Mouse (Mus musculus): Measurements from ENCODE around the gene Ttll3. TPM values are rescaled to one million over a fixed set of nuclear protein-coding genes. Genes with fewer than 3 reads are reported as not detected.

The Ttll3 gene
- polyA plus RNA-seq, 1 experiment from 2014 or later, result 4.6 TPM

DNA sequence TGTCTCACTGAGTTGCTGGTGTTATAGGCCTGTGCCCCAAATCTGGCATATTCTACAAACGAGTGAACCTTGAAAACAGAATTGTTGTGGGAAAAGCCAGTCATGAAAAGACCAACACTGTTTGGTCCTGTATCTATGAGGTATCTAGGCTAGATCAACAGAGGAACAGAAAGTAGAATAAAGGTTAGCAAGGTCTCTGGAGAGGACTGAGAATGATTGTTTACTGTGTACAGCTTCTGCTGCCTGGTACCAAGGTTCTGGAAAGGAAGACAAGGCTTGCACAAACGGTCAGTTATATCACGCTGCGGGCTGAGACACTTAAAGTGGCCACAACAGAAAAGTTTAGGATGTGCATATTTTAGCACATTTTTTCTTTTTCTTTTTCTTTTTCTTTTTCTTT, 37.6 kb downstream of the Ttll3 start:
- ATAC-seq (ENCODE audit: insufficient read depth, low FRiP score), result no peak
- Histone ChIP-seq H3K4me2 (ENCODE audit: low read depth, low read length) (no peak overlapping the region), H3K36me3 (ENCODE audit: control insufficient read depth, insufficient read depth, low read length) (no peaks in the 10 kb centered on the region), H3K9me3 (replicated peaks; ENCODE audit: control insufficient read depth, low read length) (0 out of 2 replicates have a peak, but pooled peaks cover 3% of the 10 kb centered on the region), H3K27ac (ENCODE audit: low read length) (no peak overlapping the region), H3K4me1 (ENCODE audit: control insufficient read depth, insufficient read depth, low read length) (no peaks in the 10 kb centered on the region), H3K27me3 (ENCODE audit: control insufficient read depth, insufficient read depth, low read length) (no peaks in the 10 kb centered on the region), H3K4me3 (replicated peaks; ENCODE audit: low read length) (no peak overlapping the region), H3K9ac (ENCODE audit: low read length) (no peak overlapping the region)
- 89% methylated on average over 4 of the region's 4 CpGs for WGBS

DNA sequence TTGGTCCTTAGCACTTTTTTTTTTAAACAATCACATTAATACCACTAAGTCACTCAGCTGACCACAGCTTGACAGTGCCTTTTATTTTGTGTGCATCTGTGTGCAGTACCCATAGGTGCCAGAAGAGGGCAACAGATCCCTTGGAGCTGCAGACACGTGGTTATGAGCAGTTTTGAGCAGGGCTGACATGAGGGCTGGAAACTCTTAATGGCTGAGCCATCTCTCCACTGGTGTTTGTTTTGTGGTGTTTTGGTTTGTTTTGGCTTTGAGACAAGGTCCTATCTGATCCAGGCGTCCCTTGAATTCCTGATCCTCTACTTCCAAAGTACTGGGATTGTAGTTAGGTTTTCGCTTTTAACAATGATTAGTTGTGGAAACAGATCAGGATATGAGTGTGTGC, 38.3 kb downstream of the Ttll3 start:
- Histone ChIP-seq H3K27me3 (ENCODE audit: control insufficient read depth, insufficient read depth, low read length) (no peaks in the 10 kb centered on the region), H3K9ac (ENCODE audit: low read length) (no peak overlapping the region), H3K4me1 (ENCODE audit: control insufficient read depth, insufficient read depth, low read length) (no peaks in the 10 kb centered on the region), H3K9me3 (replicated peaks; ENCODE audit: control insufficient read depth, low read length) (0 out of 2 replicates have a peak, but pooled peaks cover 3% of the 10 kb centered on the region), H3K27ac (ENCODE audit: low read length) (no peak overlapping the region), H3K4me2 (ENCODE audit: low read depth, low read length) (no peak overlapping the region), H3K36me3 (ENCODE audit: control insufficient read depth, insufficient read depth, low read length) (no peaks in the 10 kb centered on the region), H3K4me3 (replicated peaks; ENCODE audit: low read length) (no peak overlapping the region)
- 61% methylated on average over 3 of the region's 3 CpGs for WGBS
- no peak for ATAC-seq (ENCODE audit: insufficient read depth, low FRiP score)

DNA sequence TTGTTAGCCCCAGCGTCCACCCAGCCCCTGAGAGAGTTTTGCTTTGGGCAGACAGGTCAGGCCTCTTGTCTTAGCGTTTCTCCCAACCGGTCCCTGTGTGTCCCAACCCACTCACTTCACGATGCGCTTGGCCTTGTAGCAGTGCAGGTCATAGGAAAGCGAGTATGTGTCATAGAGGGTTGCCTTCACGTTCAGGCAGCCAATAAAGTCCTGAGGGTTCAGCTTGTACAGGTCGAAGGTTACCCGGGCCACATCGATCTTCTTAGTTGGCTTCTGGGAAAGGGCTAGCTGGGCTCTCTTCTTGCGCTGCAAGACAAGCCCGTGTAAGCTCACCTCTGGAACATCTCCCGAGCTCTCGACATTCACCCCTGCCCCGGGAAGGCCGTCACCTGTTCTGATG, 38.9 kb downstream of the Ttll3 start:
- H3K36me3 ChIP-seq (ENCODE audit: control insufficient read depth, insufficient read depth, low read length), result no peaks in the 10 kb centered on the region
- no peak overlapping the region for H3K27ac ChIP-seq (ENCODE audit: low read length)
- H3K9me3 ChIP-seq (replicated peaks; ENCODE audit: control insufficient read depth, low read length), result 0 out of 2 replicates have a peak, but pooled peaks cover 3% of the 10 kb centered on the region
- no peak overlapping the region for H3K4me2 ChIP-seq (ENCODE audit: low read depth, low read length)
- no peaks in the 10 kb centered on the region for H3K27me3 ChIP-seq (ENCODE audit: control insufficient read depth, insufficient read depth, low read length)
- no peak for ATAC-seq (ENCODE audit: insufficient read depth, low FRiP score)
- H3K9ac ChIP-seq (ENCODE audit: low read length), result no peak overlapping the region
- no peak overlapping the region for H3K4me3 ChIP-seq (replicated peaks; ENCODE audit: low read length)
- 84% methylated on average over 16 of the region's 16 CpGs for WGBS
- H3K4me1 ChIP-seq (ENCODE audit: control insufficient read depth, insufficient read depth, low read length), result no peaks in the 10 kb centered on the region

DNA sequence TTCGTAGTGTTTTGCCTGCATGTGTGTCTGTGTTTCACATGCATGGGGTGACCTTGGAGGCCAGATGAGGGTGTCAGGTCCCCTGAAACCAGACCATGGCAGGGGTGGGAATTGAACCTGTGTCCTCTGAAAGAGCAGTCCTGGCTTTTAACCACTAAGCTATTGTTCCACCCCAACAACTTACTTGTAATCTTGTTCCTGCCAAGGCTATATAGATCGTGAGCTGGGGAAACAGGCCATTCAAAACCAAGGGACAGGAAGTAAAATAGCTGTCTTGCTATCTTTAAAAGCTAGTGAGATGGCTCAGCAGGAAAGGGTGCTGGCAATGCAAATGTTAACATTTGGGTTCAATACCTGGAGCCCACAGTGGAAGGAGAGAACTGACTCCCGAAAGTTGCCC, 40.9 kb downstream of the Ttll3 start:
- Histone ChIP-seq H3K4me3 (replicated peaks; ENCODE audit: low read length) (no peak overlapping the region), H3K4me2 (ENCODE audit: low read depth, low read length) (no peak overlapping the region), H3K4me1 (ENCODE audit: control insufficient read depth, insufficient read depth, low read length) (no peaks in the 10 kb centered on the region), H3K9me3 (replicated peaks; ENCODE audit: control insufficient read depth, low read length) (0 out of 2 replicates have a peak, but pooled peaks cover 3% of the 10 kb centered on the region), H3K27ac (ENCODE audit: low read length) (no peak overlapping the region), H3K36me3 (ENCODE audit: control insufficient read depth, insufficient read depth, low read length) (no peaks in the 10 kb centered on the region), H3K27me3 (ENCODE audit: control insufficient read depth, insufficient read depth, low read length) (no peaks in the 10 kb centered on the region), H3K9ac (ENCODE audit: low read length) (no peak overlapping the region)
- no peak for ATAC-seq (ENCODE audit: insufficient read depth, low FRiP score)
- WGBS, result 75% methylated on average over 3 of the region's 3 CpGs

DNA sequence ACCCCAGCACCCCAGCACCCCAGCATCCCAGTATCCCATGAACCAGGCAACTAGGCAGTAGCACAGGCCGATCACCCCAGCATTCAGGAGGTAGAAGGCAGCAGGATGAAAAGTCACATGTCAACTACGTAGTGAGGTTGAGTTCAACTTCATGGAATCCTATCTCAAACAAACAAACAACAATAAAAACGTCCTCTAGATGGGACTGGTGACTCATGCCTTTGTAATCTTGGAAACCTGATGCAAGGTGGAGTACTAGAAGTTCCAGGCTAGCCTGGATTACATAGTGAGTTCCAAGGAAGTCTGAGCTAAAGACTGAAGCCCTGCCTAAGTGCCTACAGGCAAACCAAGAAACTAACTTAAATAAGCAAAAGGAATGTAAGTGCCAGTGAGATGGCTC, 41.8 kb downstream of the Ttll3 start:
- H3K4me2 ChIP-seq (ENCODE audit: low read depth, low read length), result no peak overlapping the region

DNA sequence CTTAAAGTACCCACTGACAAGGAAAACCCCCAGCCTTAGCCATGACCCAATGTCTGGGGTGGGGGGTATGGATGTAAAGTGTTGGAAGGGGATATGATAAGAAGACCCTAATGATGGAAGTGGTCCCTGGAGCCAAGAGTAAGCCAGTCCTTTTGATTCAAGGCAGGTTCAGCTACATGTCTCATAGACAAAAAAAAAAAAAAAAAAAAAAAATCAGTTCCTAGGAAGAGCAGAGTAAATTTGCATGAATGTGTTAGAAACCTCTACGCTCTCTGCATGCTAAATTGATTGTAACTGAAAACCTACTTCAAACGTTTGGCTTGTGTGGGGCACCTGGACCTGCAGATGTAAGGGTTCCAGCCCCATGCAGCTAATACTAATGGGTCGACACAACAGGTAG, 42.7 kb downstream of the Ttll3 start:
- H3K9ac ChIP-seq (ENCODE audit: low read length), result no peak overlapping the region
- ATAC-seq (ENCODE audit: insufficient read depth, low FRiP score), result no peak
- 53% methylated on average over 3 of the region's 3 CpGs for WGBS
- 0 out of 2 replicates have a peak, but pooled peaks cover 3% of the 10 kb centered on the region for H3K9me3 ChIP-seq (replicated peaks; ENCODE audit: control insufficient read depth, low read length)
- no peaks in the 10 kb centered on the region for H3K4me1 ChIP-seq (ENCODE audit: control insufficient read depth, insufficient read depth, low read length)
- no peak overlapping the region for H3K4me2 ChIP-seq (ENCODE audit: low read depth, low read length)
- H3K27ac ChIP-seq (ENCODE audit: low read length), result no peak overlapping the region
- H3K27me3 ChIP-seq (ENCODE audit: control insufficient read depth, insufficient read depth, low read length), result no peaks in the 10 kb centered on the region
- H3K4me3 ChIP-seq (replicated peaks; ENCODE audit: low read length), result no peak overlapping the region
- H3K36me3 ChIP-seq (ENCODE audit: control insufficient read depth, insufficient read depth, low read length), result no peaks in the 10 kb centered on the region

More for the DNA sequence above, 41.8 kb downstream of the Ttll3 start:
- no peak overlapping the region for H3K4me3 ChIP-seq (replicated peaks; ENCODE audit: low read length)
- no peak overlapping the region for H3K27ac ChIP-seq (ENCODE audit: low read length)
- no peaks in the 10 kb centered on the region for H3K36me3 ChIP-seq (ENCODE audit: control insufficient read depth, insufficient read depth, low read length)
- H3K9ac ChIP-seq (ENCODE audit: low read length), result no peak overlapping the region
- H3K4me1 ChIP-seq (ENCODE audit: control insufficient read depth, insufficient read depth, low read length), result no peaks in the 10 kb centered on the region
- 55% methylated on average over 3 of the region's 3 CpGs for WGBS
- ATAC-seq (ENCODE audit: insufficient read depth, low FRiP score), result no peak
- H3K27me3 ChIP-seq (ENCODE audit: control insufficient read depth, insufficient read depth, low read length), result no peaks in the 10 kb centered on the region
- 0 out of 2 replicates have a peak, but pooled peaks cover 3% of the 10 kb centered on the region for H3K9me3 ChIP-seq (replicated peaks; ENCODE audit: control insufficient read depth, low read length)

DNA sequence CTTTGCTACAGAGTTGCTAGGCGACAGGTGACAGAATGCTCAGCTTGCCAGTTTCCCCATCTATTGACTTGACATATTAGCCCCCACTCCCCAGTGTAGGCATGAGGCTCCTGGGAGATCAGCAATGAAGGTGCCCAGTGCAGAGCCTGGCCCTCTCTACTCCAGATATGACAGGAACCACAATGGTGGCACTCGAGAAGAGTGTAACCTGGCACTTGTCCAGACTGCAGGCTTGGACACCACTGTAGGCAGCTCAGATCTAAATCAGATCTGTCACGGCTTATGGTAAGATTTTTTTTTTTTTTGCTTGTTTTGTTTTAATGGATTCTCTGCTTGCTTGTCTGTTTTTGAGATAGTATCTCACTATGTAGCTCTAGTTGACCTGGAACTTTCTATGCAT, 44.6 kb downstream of the Ttll3 start:
- Histone ChIP-seq H3K9me3 (replicated peaks; ENCODE audit: control insufficient read depth, low read length) (no peaks in the 10 kb centered on the region), H3K4me2 (ENCODE audit: low read depth, low read length) (no peak overlapping the region), H3K4me3 (replicated peaks; ENCODE audit: low read length) (no peak overlapping the region), H3K27me3 (ENCODE audit: control insufficient read depth, insufficient read depth, low read length) (no peaks in the 10 kb centered on the region), H3K4me1 (ENCODE audit: control insufficient read depth, insufficient read depth, low read length) (no peaks in the 10 kb centered on the region; the same call in 1 of the 2 replicates), H3K27ac (ENCODE audit: low read length) (no peak overlapping the region), H3K9ac (ENCODE audit: low read length) (no peak overlapping the region), H3K36me3 (ENCODE audit: control insufficient read depth, insufficient read depth, low read length) (no peaks in the 10 kb centered on the region)
- 68% methylated on average over 3 of the region's 3 CpGs for WGBS
- no peak for ATAC-seq (ENCODE audit: insufficient read depth, low FRiP score)

DNA sequence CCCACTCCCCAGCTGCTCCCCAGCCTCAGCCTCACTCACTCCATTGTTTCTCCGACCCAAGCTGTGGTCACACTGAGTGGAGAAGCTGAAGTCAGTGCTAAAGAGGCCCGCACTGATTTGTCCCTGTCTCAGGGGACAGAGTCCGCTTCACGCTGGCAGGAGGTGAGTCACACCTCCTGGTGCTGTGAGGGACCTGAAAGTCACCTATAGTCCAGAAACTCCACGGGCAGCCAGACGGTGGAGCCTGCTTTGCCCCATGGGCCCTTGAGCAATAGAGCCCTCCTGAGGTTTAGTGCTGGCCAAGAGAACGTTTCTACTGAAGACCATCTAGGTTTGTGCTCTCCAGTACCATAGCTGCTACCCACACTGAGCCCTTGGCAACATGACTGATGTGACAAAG, 45.6 kb downstream of the Ttll3 start:
- H3K4me2 ChIP-seq (ENCODE audit: low read depth, low read length), result no peak overlapping the region
- no peaks in the 10 kb centered on the region for H3K27me3 ChIP-seq (ENCODE audit: control insufficient read depth, insufficient read depth, low read length)
- H3K4me3 ChIP-seq (replicated peaks; ENCODE audit: low read length), result no peak overlapping the region
- H3K36me3 ChIP-seq (ENCODE audit: control insufficient read depth, insufficient read depth, low read length), result no peaks in the 10 kb centered on the region
- H3K27ac ChIP-seq (ENCODE audit: low read length), result no peak overlapping the region
- ATAC-seq (ENCODE audit: insufficient read depth, low FRiP score), result peak; percentile 83
- 51% methylated on average over 7 of the region's 7 CpGs for WGBS
- H3K9me3 ChIP-seq (replicated peaks; ENCODE audit: control insufficient read depth, low read length), result no peaks in the 10 kb centered on the region
- no peaks in the 10 kb centered on the region; the same call in 1 of the 2 replicates for H3K4me1 ChIP-seq (ENCODE audit: control insufficient read depth, insufficient read depth, low read length)
- H3K9ac ChIP-seq (ENCODE audit: low read length), result no peak overlapping the region

DNA sequence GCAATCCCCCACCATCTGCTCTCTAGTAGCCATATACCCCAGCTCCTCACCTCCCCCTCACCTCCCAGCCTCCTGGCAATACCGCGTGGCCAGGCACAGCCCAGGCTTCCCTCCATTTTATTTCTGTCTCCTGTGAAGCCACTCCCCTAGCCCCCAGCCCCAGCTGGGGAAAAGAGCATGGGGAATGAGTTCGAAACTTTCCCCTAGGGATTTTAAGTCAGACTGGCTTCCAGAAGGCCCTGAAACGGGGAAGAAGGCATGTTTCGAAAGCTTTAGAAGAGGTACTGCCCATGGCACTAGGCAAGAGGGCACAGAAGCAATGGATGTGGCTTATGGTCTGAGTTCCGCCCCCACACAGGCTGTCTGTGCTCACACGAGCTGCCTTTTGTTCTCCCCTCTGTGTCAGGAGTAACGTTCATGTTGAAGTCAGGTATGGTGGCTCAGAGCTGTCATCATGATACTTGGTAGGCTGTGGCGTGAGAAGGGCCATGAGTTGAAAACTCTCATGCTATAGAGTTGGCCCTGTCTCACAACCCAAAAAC, 46.7 kb downstream of the Ttll3 start, which contains the start of gene Cidec:
Cidec (minus strand) TSS at position 97 of the 542 bp plus-strand sequence.
- H3K4me3 ChIP-seq (replicated peaks; ENCODE audit: low read length), result no peak within 1 kb of the TSS
- no peaks in the 10 kb centered on the region; the same call in 1 of the 2 replicates for H3K4me1 ChIP-seq (ENCODE audit: control insufficient read depth, insufficient read depth, low read length)
- no peaks in the 10 kb centered on the region for H3K36me3 ChIP-seq (ENCODE audit: control insufficient read depth, insufficient read depth, low read length)
- H3K9me3 ChIP-seq (replicated peaks; ENCODE audit: control insufficient read depth, low read length), result no peaks in the 10 kb centered on the region
- H3K4me2 ChIP-seq (ENCODE audit: low read depth, low read length), result no peak within 1 kb of the TSS
- ATAC-seq (ENCODE audit: insufficient read depth, low FRiP score), result no peak
- no peaks in the 10 kb centered on the region for H3K27me3 ChIP-seq (ENCODE audit: control insufficient read depth, insufficient read depth, low read length)
- WGBS, result 81% methylated on average over 9 of the region's 9 CpGs
- H3K9ac ChIP-seq (ENCODE audit: low read length), result no peak within 1 kb of the TSS
- no peak within 1 kb of the TSS for H3K27ac ChIP-seq (ENCODE audit: low read length)
